Mouse (Mus musculus): ENCODE measurements around the gene Bri3bp.
"Not testable (repeated sequence)": the region's sequence is repeated elsewhere in the genome, so short reads cannot be mapped to it uniquely, and the experiment has no call there.

Bri3bp gene

GRCm38 (mm10) chr5:125485031-125485778 is 43.8 kb downstream of the Bri3bp start:
- in situ Hi-C loops (cut with MboI), result no loop called here

GRCm38 (mm10) chr5:125486088-125486487 is 44.7 kb downstream of the Bri3bp start:
- in situ Hi-C loops (cut with MboI), result no loop called here

DNA sequence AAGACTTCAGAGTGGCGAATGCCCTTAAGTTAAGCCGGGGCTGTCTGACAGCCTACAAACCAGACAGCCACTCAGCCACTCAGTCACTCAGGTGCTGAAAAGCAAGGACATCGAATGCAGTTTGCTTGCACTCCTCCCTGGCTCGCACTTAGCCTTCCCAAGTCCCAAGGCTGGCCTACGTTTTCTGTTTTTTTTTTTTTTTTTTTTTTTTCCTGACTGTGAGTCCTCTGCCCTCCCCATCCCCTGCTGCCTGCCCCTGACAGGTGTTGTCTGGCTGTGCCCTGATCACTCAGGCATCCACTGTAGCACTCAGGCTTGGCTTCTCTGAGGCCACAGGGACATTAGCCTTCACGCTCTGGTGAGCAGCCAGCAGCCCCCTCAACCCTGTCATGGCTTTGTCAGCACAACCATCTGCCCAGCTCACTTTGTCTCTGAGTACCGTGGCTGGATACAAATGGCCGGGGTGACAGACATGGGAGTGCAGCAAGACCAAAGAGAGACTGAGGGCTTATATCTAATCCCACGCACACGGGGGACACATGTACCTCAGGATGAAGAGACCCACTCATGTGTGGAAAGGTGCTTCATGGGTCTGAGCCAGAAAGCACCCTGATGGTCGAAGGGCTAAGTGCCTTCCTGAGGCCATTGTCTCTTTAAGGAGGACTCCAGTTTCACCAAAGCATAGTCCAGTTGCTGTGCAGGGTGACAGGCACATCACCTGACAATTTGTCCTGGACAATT is 46.2 kb downstream of the Bri3bp start:
- in situ Hi-C loops (cut with MboI), result no loop called here

DNA sequence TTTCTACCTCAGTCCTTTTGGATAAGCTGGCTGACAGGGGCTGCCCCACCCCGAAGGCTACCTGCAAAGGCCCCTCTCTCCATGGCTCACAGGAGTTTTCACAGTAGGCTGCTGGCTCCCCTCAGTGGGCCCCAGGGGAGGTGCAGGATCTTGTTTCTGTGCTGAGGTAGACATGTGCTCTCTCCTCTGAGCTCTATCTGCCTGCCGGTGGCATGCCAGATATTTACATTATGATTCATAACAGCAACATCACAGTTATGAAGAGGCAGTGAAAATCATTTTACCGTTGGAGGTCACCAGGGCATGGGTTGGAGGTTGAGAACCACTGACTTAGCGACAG is 46.7 kb downstream of the Bri3bp start:
- in situ Hi-C loops (cut with MboI), result no loop called here

GRCm38 (mm10) chr5:125488953-125489352 is 47.6 kb downstream of the Bri3bp start:
- in situ Hi-C loops (cut with MboI), result not testable (repeated sequence)

DNA sequence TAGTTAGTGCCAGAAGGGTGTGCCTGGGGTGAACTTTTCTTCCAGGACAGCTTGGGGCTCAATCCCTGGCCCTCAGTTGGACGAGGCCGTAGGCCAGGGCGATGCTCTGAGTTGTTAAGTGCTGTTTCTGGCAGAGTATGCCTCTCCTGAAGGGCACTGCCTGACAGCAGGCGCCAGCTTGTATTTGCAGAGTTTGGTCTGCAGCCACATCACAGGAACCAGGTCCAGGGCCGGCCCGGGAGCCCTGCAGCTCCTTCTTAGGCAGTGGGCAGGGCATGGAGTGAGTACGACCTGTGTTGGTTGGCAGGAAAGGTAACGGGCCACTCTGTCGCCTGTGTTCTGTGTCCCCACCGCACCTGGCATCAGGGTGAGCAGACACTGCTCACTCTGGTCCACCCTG is 49.7 kb downstream of the Bri3bp start:
- in situ Hi-C loops (cut with MboI), result no loop called here

GRCm38 (mm10) chr5:125492379-125493092 is 51.2 kb downstream of the Bri3bp start:
- in situ Hi-C loops (cut with MboI), result no loop called here

- in situ Hi-C loops (cut with MboI), result no loop called here
Measured at GRCm38 (mm10) chr5:125493093-125493423, 51.7 kb downstream of the Bri3bp start.

GRCm38 (mm10) chr5:125495655-125496054 is 54.3 kb downstream of the Bri3bp start:
- in situ Hi-C loops (cut with MboI), result no loop called here

- in situ Hi-C loops (cut with MboI), result no loop called here
Measured at GRCm38 (mm10) chr5:125497821-125498600, 56.6 kb downstream of the Bri3bp start.

- in situ Hi-C loops (cut with MboI), result no loop called here
Measured at GRCm38 (mm10) chr5:125501505-125501904, 60.1 kb downstream of the Bri3bp start.

DNA sequence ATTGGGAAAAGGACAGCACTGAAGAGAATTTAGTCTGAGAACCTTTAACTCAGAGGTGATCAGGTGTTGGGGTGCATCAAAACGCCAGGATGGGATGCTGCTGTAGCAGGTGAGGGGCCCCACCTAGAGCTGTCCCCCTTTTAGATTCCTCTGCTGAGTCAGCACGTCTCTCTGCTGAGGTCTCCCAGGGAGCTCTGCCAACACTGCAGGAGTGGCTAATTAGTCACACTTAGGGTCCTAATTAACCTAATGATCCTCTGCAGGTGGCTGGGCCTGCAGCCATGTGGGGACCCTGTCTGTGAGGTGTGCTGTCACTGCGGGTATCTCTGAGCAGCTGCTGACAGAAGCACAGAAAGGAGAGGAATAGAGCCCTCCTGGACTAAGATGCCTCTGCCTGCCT is 60.8 kb downstream of the Bri3bp start:
- in situ Hi-C loops (cut with MboI), result no loop called here

- in situ Hi-C loops (cut with MboI), result no loop called here
Measured at GRCm38 (mm10) chr5:125503628-125504027, 62.3 kb downstream of the Bri3bp start.

DNA sequence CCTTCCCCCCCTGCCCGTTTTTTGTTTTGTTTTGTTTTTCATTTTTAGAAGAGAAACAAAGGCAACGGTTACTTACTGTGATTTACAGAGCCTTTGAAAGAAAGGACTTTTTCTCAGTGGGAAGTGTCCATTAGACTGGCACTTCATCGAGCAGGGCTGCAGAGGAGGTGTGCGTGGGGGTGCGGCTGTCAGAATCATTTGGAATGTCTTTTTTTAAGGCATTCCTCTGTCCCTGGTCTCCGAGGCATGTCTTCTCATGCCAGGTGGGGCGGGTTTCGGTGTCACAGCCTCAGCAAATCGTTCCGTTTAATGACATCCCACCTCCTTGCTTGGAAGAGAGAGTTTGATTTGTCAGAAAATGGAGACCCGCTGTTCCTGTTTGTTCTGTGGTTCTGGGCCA is 63.3 kb downstream of the Bri3bp start:
- in situ Hi-C loops (cut with MboI), result no loop called here

GRCm38 (mm10) chr5:125505968-125506367 is 64.6 kb downstream of the Bri3bp start:
- in situ Hi-C loops (cut with MboI), result no loop called here

- in situ Hi-C loops (cut with MboI), result no loop called here
Measured at GRCm38 (mm10) chr5:125507582-125507981, 66.2 kb downstream of the Bri3bp start.

GRCm38 (mm10) chr5:125508006-125508405 is 66.6 kb downstream of the Bri3bp start:
- in situ Hi-C loops (cut with MboI), result no loop called here

GRCm38 (mm10) chr5:125509541-125509940 is 68.2 kb downstream of the Bri3bp start:
- in situ Hi-C loops (cut with MboI), result no loop called here

Data from mature B cell (primary cell).